Mouse (Mus musculus) B cell, adult 62 days (primary cell): ENCODE results near the gene Gm28036. TPM values are rescaled to one million over a fixed set of nuclear protein-coding genes. Genes with fewer than 3 reads are reported as not detected.

Experiments used
- total RNA-seq: library from RNA; stranded (reverse); gene quantifications from 4 replicates; pipeline ENCODE4 v1.2.4, GENCODE M21; 2023

Gm28036 gene
- total RNA-seq, result 19.5 to 34.3 TPM (median 24.2 TPM) in 4 replicates

DNA sequence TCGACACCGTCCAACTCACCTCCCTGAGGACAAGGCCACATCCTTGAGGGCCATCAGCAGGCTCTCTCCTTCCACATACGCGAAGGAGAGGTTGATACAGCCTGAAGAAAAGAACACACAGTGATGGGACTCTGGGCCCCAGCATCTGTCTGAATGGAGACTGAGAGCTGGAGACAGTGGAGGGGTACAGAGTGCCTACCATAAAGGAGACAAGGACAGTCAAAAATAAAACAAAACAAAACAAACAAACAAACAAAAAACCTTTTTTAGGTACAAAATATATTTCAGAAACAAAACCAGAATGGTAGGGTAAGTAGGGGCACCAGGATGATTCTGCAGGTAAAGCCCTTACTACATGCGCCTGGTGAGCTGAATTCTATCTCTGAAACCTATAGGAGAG is at the start of gene Gm28036:
Gene Gm28036 (minus strand): TSS at position 101 of the 400 bp plus-strand sequence.

DNA sequence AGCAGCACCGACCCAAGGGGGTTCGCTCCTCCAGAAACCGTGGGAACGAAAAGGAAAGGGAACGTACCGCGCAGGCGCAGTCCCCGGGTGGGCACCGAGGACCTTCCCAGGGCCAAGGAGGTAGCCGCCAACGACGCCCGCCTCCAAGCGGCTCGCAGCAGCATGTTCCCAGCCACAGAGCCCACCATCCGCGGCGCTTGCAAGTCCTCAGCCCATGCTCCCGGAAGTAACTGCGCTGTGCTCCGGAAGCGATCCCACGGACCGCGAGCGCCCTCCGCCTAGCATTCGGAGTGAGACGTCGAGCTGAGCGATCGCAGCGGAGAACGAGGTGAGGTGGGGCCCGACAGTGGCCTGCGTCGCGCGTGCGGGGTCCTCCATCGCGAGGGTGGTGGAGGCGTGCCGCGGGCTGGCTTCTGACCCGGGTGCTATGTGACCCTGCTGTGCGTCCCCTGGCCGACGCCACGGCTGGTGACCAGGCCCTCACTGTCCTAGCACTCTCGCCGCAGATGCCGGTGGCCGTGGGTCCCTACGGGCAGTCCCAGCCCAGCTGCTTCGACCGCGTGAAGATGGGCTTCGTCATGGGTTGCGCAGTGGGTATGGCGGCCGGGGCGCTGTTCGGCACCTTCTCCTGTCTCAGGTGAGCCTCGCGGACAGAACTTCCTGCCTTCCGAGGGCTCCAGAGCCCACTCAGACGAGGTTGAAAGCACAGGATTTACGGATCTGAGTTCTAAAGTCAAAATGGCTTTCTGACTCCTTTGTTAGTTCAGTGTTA is 17.2 kb upstream of the Gm28036 start, which contains the start of the genes Romo1 and Nfs1:
Gene Romo1 (plus strand): TSS at position 87 of the 772 bp plus-strand sequence.
Gene Nfs1 (minus strand): TSS at position 234 of the 772 bp plus-strand sequence.

DNA sequence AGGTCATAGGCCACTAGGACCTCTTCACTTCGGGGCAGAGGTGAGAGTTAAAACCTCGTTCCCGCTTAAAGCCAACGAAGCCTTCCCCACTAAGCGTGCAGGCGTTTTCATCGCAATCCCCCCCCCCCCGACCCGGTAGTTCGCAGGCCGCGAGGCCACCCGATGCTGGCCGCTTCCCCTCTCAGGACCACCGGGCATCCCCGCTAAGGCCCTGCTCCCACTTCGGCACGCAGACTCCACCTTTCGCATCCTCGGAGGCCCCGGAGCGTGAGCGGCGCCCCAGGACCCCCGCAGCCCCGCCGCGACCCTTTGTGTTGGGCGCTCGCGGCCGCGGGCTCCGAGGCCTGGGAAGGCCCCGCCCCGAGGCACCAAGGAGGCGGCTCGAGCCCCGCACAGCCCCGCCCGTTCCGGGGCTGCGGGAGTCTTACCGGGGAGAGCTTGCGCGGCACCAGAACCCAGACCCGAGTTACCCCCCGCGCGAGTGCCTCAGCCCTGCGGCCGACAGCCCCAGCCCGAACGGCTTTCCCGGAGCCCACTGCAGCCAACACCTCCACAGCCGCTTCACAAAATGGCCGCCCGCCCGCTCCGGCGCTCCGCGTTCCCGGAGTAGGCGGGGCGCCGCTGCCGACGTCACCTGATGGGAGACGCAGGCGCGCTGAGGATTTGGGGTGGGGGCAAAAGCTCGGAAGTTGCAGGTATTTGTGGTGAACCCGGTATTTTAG is 15.4 kb downstream of the Gm28036 start, which contains the start of the genes Cpne1 and Rbm12:
Gene Cpne1 (minus strand): TSS at position 608 of the 722 bp plus-strand sequence.
Gene Rbm12 (minus strand): TSS at position 621 of the 722 bp plus-strand sequence.

DNA sequence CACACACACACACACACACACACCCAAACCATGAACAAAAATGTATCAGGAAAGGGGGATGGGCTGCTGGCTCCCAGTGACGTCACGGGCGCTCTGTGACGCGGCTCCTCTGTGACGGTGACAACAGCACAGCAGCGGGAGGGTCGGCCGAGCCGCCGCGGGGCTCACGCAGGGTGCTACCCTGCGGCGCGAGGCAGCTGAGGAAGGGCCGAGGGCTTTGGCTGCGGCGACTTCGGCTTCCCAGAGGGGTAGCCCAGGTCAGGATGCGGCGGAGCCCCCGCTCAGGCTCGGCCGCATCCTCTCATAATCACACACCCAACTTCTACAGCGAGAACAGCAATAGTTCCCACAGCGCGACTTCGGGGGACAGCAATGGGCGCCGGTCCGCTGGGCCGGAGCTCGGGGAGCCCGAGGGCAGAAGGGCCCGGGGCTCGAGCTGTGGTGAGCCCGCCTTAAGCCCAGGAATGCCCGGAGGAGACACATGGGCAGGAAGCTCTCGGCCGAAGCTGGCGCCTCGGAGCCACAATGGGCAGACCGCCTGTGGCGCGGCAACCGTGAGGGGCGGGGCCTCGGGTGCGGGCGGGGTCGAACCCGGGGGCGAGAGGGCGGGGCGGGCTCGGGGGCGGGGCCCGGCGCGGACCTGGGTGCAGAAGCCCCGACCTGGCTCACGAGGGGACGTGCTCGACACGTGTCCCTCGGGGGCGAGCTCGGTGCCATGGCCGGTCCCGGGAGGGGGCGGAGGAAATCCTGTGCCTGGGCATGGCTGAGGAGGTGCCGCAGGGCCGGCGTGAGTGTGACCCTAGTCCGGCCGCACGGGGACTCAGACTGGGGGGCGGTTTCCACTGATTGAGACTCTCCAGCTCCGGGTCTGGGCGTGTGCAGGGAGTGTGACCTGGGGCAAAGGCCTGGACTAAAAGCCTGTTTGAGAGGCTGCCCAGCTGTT is 61.5 kb downstream of the Gm28036 start, which contains the start of gene Spag4:
Gene Spag4 (plus strand): TSS at position 77 of the 943 bp plus-strand sequence.

DNA sequence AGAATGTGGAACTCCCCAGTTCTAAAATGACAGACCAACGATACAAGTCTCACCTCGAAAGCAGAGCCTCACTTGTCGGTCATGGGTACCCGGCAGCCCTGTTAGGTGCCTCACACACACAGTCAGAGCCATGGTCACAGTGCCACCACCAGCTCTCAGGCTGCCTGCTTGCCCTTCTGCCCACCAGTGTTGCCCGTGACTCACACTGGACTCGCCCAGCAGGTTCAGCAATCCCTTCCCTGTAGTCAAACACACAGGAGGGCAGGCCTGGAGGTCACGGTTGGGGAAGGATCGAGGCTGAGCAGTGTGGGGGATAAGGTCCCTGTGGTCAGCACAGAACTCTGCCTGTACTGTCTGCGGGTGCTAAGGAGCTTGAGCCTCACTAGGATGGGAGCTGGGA is 74.1 kb downstream of the Gm28036 start, which contains the start of gene Fer1l4:
Gene Fer1l4 (minus strand): TSS at position 132 of the 400 bp plus-strand sequence.

Other genes with a start within 250 kb of the Gm28036 start
- gene Uqcc1, start 196.8 kb downstream of the Gm28036 start, total RNA-seq, result 32.0 to 42.2 TPM (median 34.6 TPM) in 4 replicates
- not detected in 4 replicates for gene Gm15557, start 186.4 kb downstream of the Gm28036 start, total RNA-seq
- not detected in 4 replicates for gene Gdf5, start 181.7 kb downstream of the Gm28036 start, total RNA-seq
- 58.5 to 72.8 TPM (median 62.7 TPM) in 4 replicates for gene Cep250, start 170.6 kb downstream of the Gm28036 start, total RNA-seq
- gene 6430550D23Rik, start 119.1 kb downstream of the Gm28036 start, total RNA-seq, result 1.3 to 3.1 TPM (median 2.2 TPM) in 4 replicates
- gene Ergic3, start 119.0 kb downstream of the Gm28036 start, total RNA-seq, result 66.9 to 83.2 TPM (median 76.8 TPM) in 4 replicates
- not detected in 4 replicates for gene Fer1l4, start 74.1 kb downstream of the Gm28036 start, total RNA-seq
- gene Spag4, start 61.9 kb downstream of the Gm28036 start, total RNA-seq, result 5.0 to 7.5 TPM (median 6.1 TPM) in 4 replicates
- gene Cpne1, start 15.1 kb downstream of the Gm28036 start, total RNA-seq, result 79.5 to 86.0 TPM (median 84.3 TPM) in 4 replicates
- gene Rbm12, start 15.1 kb downstream of the Gm28036 start, total RNA-seq, result 33.1 to 45.0 TPM (median 37.1 TPM) in 4 replicates
- 64.3 to 96.4 TPM (median 77.6 TPM) in 4 replicates for gene Romo1, start 16.9 kb upstream of the Gm28036 start, total RNA-seq
- gene Nfs1, start 17.1 kb upstream of the Gm28036 start, total RNA-seq, result 33.0 to 35.9 TPM (median 34.0 TPM) in 4 replicates
- 2,113 to 2,186 TPM (median 2,159 TPM) in 4 replicates for gene Rbm39, start 53.1 kb upstream of the Gm28036 start, total RNA-seq
- gene Phf20, start 69.4 kb upstream of the Gm28036 start, total RNA-seq, result 87.3 to 94.5 TPM (median 92.0 TPM) in 4 replicates
- 8.7 to 10.7 TPM (median 9.9 TPM) in 4 replicates for gene Cnbd2, start 185.2 kb upstream of the Gm28036 start, total RNA-seq
- 136 to 156 TPM (median 147 TPM) in 4 replicates for gene Scand1, start 185.6 kb upstream of the Gm28036 start, total RNA-seq